ENCODE assay signal across 8 mouse cellular contexts in the genomic region with DNA sequence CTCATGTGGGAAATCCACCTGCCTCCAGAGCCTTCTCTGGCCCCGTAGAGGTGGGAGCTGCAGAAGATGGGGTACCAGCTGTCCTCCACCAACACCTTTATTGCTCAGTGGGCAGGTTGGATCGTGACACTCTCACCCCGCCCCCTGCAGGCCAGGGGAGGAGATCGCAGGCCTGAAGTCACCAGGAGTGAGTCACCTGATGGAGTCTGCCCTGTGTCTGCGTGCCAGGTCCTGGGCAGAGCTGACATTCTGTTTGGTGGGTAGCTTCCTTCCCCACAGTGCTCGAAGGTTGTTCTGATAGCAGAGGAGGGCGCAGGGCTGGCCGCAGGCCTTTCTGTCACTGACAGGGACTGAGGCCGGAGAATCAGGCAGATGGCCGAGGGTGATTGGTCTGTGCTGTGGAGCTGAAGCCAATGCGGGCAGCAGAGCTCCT. TPM values are rescaled to one million over a fixed set of nuclear protein-coding genes. Genes with fewer than 3 reads are reported as not detected.
DNase-seq lines count a peak whose midpoint lies in the region; ATAC-seq and TF ChIP-seq lines count a peak whose summit lies in the region.
"Had no signal": no experiment of that assay in that cellular context is flagged by ENCODE, and none has a peak within 500 bp of the region (broad histone marks: within the 10 kb centered on the region; RNA-seq: fewer than 3 reads in every experiment).

No protein-coding gene starts in this region.

- no peak overlapping the region for H3K9ac ChIP-seq in liver, embryonic 12.5 days
- H3K9ac ChIP-seq: stomach, embryonic 15.5 days had no signal

- no peaks in the 10 kb centered on the region for H3K36me3 ChIP-seq in liver, embryonic 12.5 days
- no peaks in the 10 kb centered on the region for H3K36me3 ChIP-seq in spleen, adult 2 months (ENCODE audit: control insufficient read depth, insufficient read depth, low read length)
- H3K36me3 ChIP-seq: stomach, embryonic 15.5 days had no signal

- H3K9me3 ChIP-seq in liver, embryonic 12.5 days (replicated peaks): no peaks in the 10 kb centered on the region
- H3K9me3 ChIP-seq: stomach, embryonic 15.5 days had no signal

- no peak overlapping the region for H3K4me2 ChIP-seq in liver, embryonic 12.5 days
- H3K4me2 ChIP-seq: stomach, embryonic 15.5 days had no signal

- no peak overlapping the region for H3K4me3 ChIP-seq in cortical plate, adult 2 months (ENCODE audit: insufficient read depth, low read length)
- H3K4me3 ChIP-seq in liver, embryonic 12.5 days: no peak overlapping the region
- H3K4me3 ChIP-seq in spleen, adult 2 months (ENCODE audit: extremely low read depth, insufficient read depth, insufficient read length): no peak overlapping the region
- H3K4me3 ChIP-seq: stomach, embryonic 15.5 days had no signal

- H3K4me1 ChIP-seq in cortical plate, adult 2 months (ENCODE audit: control insufficient read depth, insufficient read depth, low read length): peaks cover 15% of the 10 kb centered on the region
- no peaks in the 10 kb centered on the region for H3K4me1 ChIP-seq in liver, embryonic 12.5 days
- no peaks in the 10 kb centered on the region for H3K4me1 ChIP-seq in spleen, adult 2 months (ENCODE audit: control insufficient read depth, insufficient read depth, insufficient read length)

- DNase-seq in right cerebral cortex, postnatal 10 days (ENCODE audit: low spot score in 2 of 2): peak; percentile 58 to 65
- DNase-seq in right cerebral cortex, postnatal 36 days (ENCODE audit: low spot score in 2 of 2): no peak
- DNase-seq in adipocyte (ENCODE audit: low spot score): peak; percentile 45
- DNase-seq in spleen, adult 2 months (ENCODE audit: low read depth in 1 of 2, low spot score in 2 of 2): peak in 1 of 2 experiments; percentile 63

- 42% methylated on average over 11 of the region's 11 CpGs for WGBS in liver, embryonic 12.5 days (ENCODE audit: insufficient replicate concordance)
- 44% methylated on average over 11 of the region's 11 CpGs for WGBS in spleen, adult 2 months

- no peaks in the 10 kb centered on the region; the same call in 1 of the 2 replicates for H3K27me3 ChIP-seq in liver, embryonic 12.5 days (replicated peaks)
- H3K27me3 ChIP-seq in spleen, adult 2 months (ENCODE audit: control insufficient read depth, insufficient read depth, low read length): no peaks in the 10 kb centered on the region
- H3K27me3 ChIP-seq: stomach, embryonic 15.5 days had no signal

- peak; percentile 73 for ATAC-seq in inflammation-experienced regulatory T-cells, adult 6 months
- ATAC-seq in liver, embryonic 12.5 days: peak; percentile 42; the same call in 1 of the 2 replicates

- no peak overlapping the region for H3K27ac ChIP-seq in cortical plate, adult 2 months (ENCODE audit: insufficient read depth, low read length)
- H3K27ac ChIP-seq in liver, embryonic 12.5 days: no peak overlapping the region
- H3K27ac ChIP-seq in spleen, adult 2 months (ENCODE audit: insufficient read depth, low read length): no peak overlapping the region
- H3K27ac ChIP-seq: stomach, embryonic 15.5 days had no signal

- TF ChIP-seq POLR2A in cortical plate, adult 2 months (IDR thresholded peaks at IDR 0.05; ENCODE audit: extremely low read depth, insufficient read depth, low read length): no peak
- TF ChIP-seq POLR2A in spleen, adult 2 months (IDR thresholded peaks at IDR 0.05; ENCODE audit: low read depth, low read length): no peak

- peak; percentile 50 for TF ChIP-seq CTCF in cortical plate, adult 2 months (IDR thresholded peaks at IDR 0.05; ENCODE audit: extremely low read depth, insufficient read depth, low read length)
- TF ChIP-seq CTCF in spleen, adult 2 months (IDR thresholded peaks at IDR 0.05; ENCODE audit: extremely low read depth, insufficient read depth, insufficient read length, insufficient replicate concordance): peak; percentile 92

RNA-seq across cellular contexts. Expression of gene Coro2b, which starts 13.8 kb away (rescaled TPM):
- polyA plus RNA-seq in cortical plate, adult 2 months (2012; rRNA removed): 130 and 131 TPM in 2 replicates
- polyA plus RNA-seq in inflammation-experienced regulatory T-cells, adult 6 months (2017; shearing (Covaris generic)): 1 to 10 TPM in 2 of 3 experiments, under 1 TPM in 1; 0.33 to 3.8 (median 1.2) TPM
- 2.7 and 3.2 TPM in 2 replicates for polyA plus RNA-seq in liver, embryonic 12.5 days (2016; fragmentation: Nextera tagmentation; extraction: Ambion mirVana)
- 2.7 and 3.5 TPM in 2 replicates for polyA plus RNA-seq in spleen, adult 2 months (2012; rRNA removed)

Comparison
In these comparisons a context has a peak if more than half of its experiments do, and no peak if none do; other contexts are left out.
1. DNase-seq: peak in right cerebral cortex, postnatal 10 days (2 of 2) and adipocyte (single experiment); none in right cerebral cortex, postnatal 36 days (0 of 2).
2. RNA of gene Coro2b, which starts 13.8 kb away (polyA plus RNA-seq): 130 to 131 TPM in cortical plate, adult 2 months; 2.7 to 3.5 TPM in spleen, adult 2 months, 2.7 to 3.2 TPM in liver, embryonic 12.5 days and 0.33 to 3.8 TPM in inflammation-experienced regulatory T-cells, adult 6 months; every median in the first group is over 10 times any median in the second.